Mouse (Mus musculus): Measurements from ENCODE around the gene Hivep3.

Hivep3 gene

GRCm38 (mm10) chr4:120048274-120048673, 314.7 kb downstream of the Hivep3 start:
- TF ChIP-seq NANOG (IDR thresholded peaks at IDR 0.05; ENCODE audit: borderline replicate concordance, low read length) = no peak
- no peak for TF ChIP-seq POU5F1 (IDR thresholded peaks at IDR 0.05; ENCODE audit: borderline replicate concordance, low read length)
- no peak for TF ChIP-seq CTCF (conservative IDR thresholded peaks at IDR 0.05; ENCODE audit: low read length)
- Histone ChIP-seq H3K4me3 (replicated peaks; ENCODE audit: low read length) (no peak overlapping the region), H3K36me3 (ENCODE audit: insufficient read depth, low read length) (no peaks in the 10 kb centered on the region), H3K4me1 (replicated peaks; ENCODE audit: low read depth, low read length) (0 out of 2 replicates have a peak, but pooled peaks cover 5% of the 10 kb centered on the region), H3K9me3 (ENCODE audit: low read length) (no peaks in the 10 kb centered on the region), H3K27me3 (ENCODE audit: insufficient read depth, low read length) (peaks cover 9% of the 10 kb centered on the region; the same call in 1 of the 2 replicates)

GRCm38 (mm10) chr4:120049857-120050256, 316.3 kb downstream of the Hivep3 start:
- no peak for TF ChIP-seq NANOG (IDR thresholded peaks at IDR 0.05; ENCODE audit: borderline replicate concordance, low read length)
- no peak for TF ChIP-seq CTCF (conservative IDR thresholded peaks at IDR 0.05; ENCODE audit: low read length)
- no peak for TF ChIP-seq POU5F1 (IDR thresholded peaks at IDR 0.05; ENCODE audit: borderline replicate concordance, low read length)
- H3K4me3 ChIP-seq (replicated peaks; ENCODE audit: low read length) = no peak overlapping the region
- H3K9me3 ChIP-seq (ENCODE audit: low read length) = no peaks in the 10 kb centered on the region

GRCm38 (mm10) chr4:120052481-120052880, 318.9 kb downstream of the Hivep3 start:
- Histone ChIP-seq H3K9me3 (ENCODE audit: low read length) (no peaks in the 10 kb centered on the region), H3K27me3 (ENCODE audit: insufficient read depth, low read length) (peaks cover 6% of the 10 kb centered on the region; the same call in 1 of the 2 replicates), H3K36me3 (ENCODE audit: insufficient read depth, low read length) (no peaks in the 10 kb centered on the region), H3K4me1 (replicated peaks; ENCODE audit: low read depth, low read length) (no peaks in the 10 kb centered on the region), H3K4me3 (replicated peaks; ENCODE audit: low read length) (no peak overlapping the region)
- TF ChIP-seq NANOG (IDR thresholded peaks at IDR 0.05; ENCODE audit: borderline replicate concordance, low read length) (no peak), CTCF (conservative IDR thresholded peaks at IDR 0.05; ENCODE audit: low read length) (no peak), POU5F1 (IDR thresholded peaks at IDR 0.05; ENCODE audit: borderline replicate concordance, low read length) (no peak)

More at GRCm38 (mm10) chr4:120049857-120050256, 316.3 kb downstream of the Hivep3 start:
- Histone ChIP-seq H3K27me3 (ENCODE audit: insufficient read depth, low read length) (peaks cover 6% of the 10 kb centered on the region; the same call in 1 of the 2 replicates), H3K36me3 (ENCODE audit: insufficient read depth, low read length) (no peaks in the 10 kb centered on the region), H3K4me1 (replicated peaks; ENCODE audit: low read depth, low read length) (0 out of 2 replicates have a peak, but pooled peaks cover 5% of the 10 kb centered on the region)

GRCm38 (mm10) chr4:120053026-120054005, 319.7 kb downstream of the Hivep3 start:
- no peak overlapping the region for H3K4me3 ChIP-seq (replicated peaks; ENCODE audit: low read length)
- H3K27me3 ChIP-seq (ENCODE audit: insufficient read depth, low read length) = peaks cover 6% of the 10 kb centered on the region; the same call in 1 of the 2 replicates
- no peaks in the 10 kb centered on the region for H3K36me3 ChIP-seq (ENCODE audit: insufficient read depth, low read length)
- no peak for TF ChIP-seq CTCF (conservative IDR thresholded peaks at IDR 0.05; ENCODE audit: low read length)
- TF ChIP-seq NANOG (IDR thresholded peaks at IDR 0.05; ENCODE audit: borderline replicate concordance, low read length) = no peak
- no peak for TF ChIP-seq POU5F1 (IDR thresholded peaks at IDR 0.05; ENCODE audit: borderline replicate concordance, low read length)
- H3K4me1 ChIP-seq (replicated peaks; ENCODE audit: low read depth, low read length) = no peaks in the 10 kb centered on the region
- H3K9me3 ChIP-seq (ENCODE audit: low read length) = no peaks in the 10 kb centered on the region

- TF ChIP-seq CTCF (conservative IDR thresholded peaks at IDR 0.05; ENCODE audit: low read length) (no peak), POU5F1 (IDR thresholded peaks at IDR 0.05; ENCODE audit: borderline replicate concordance, low read length) (no peak), NANOG (IDR thresholded peaks at IDR 0.05; ENCODE audit: borderline replicate concordance, low read length) (no peak)
- no peaks in the 10 kb centered on the region for H3K4me1 ChIP-seq (replicated peaks; ENCODE audit: low read depth, low read length)
- H3K27me3 ChIP-seq (ENCODE audit: insufficient read depth, low read length) = peaks cover 6% of the 10 kb centered on the region; the same call in 1 of the 2 replicates
- H3K36me3 ChIP-seq (ENCODE audit: insufficient read depth, low read length) = no peaks in the 10 kb centered on the region
- H3K9me3 ChIP-seq (ENCODE audit: low read length) = no peaks in the 10 kb centered on the region
- no peak overlapping the region for H3K4me3 ChIP-seq (replicated peaks; ENCODE audit: low read length)
Observed at GRCm38 (mm10) chr4:120054145-120054544, 320.6 kb downstream of the Hivep3 start.

- TF ChIP-seq CTCF (conservative IDR thresholded peaks at IDR 0.05; ENCODE audit: low read length) = no peak
- TF ChIP-seq NANOG (IDR thresholded peaks at IDR 0.05; ENCODE audit: borderline replicate concordance, low read length) = no peak
- TF ChIP-seq POU5F1 (IDR thresholded peaks at IDR 0.05; ENCODE audit: borderline replicate concordance, low read length) = no peak
- Histone ChIP-seq H3K4me1 (replicated peaks; ENCODE audit: low read depth, low read length) (peaks cover 4% of the 10 kb centered on the region; the same call in 1 of the 2 replicates), H3K36me3 (ENCODE audit: insufficient read depth, low read length) (no peaks in the 10 kb centered on the region), H3K4me3 (replicated peaks; ENCODE audit: low read length) (no peak overlapping the region), H3K9me3 (ENCODE audit: low read length) (no peaks in the 10 kb centered on the region), H3K27me3 (ENCODE audit: insufficient read depth, low read length) (peaks cover 13% of the 10 kb centered on the region)
Observed at GRCm38 (mm10) chr4:120056451-120056850, 322.9 kb downstream of the Hivep3 start.

GRCm38 (mm10) chr4:120057529-120057928, 323.9 kb downstream of the Hivep3 start:
- Histone ChIP-seq H3K9me3 (ENCODE audit: low read length) (no peaks in the 10 kb centered on the region), H3K4me3 (replicated peaks; ENCODE audit: low read length) (no peak overlapping the region), H3K27me3 (ENCODE audit: insufficient read depth, low read length) (peaks cover 18% of the 10 kb centered on the region), H3K36me3 (ENCODE audit: insufficient read depth, low read length) (no peaks in the 10 kb centered on the region), H3K4me1 (replicated peaks; ENCODE audit: low read depth, low read length) (peaks cover 4% of the 10 kb centered on the region; the same call in 1 of the 2 replicates)
- no peak for TF ChIP-seq NANOG (IDR thresholded peaks at IDR 0.05; ENCODE audit: borderline replicate concordance, low read length)
- no peak for TF ChIP-seq POU5F1 (IDR thresholded peaks at IDR 0.05; ENCODE audit: borderline replicate concordance, low read length)
- no peak for TF ChIP-seq CTCF (conservative IDR thresholded peaks at IDR 0.05; ENCODE audit: low read length)

- Histone ChIP-seq H3K4me1 (replicated peaks; ENCODE audit: low read depth, low read length) (peaks cover 4% of the 10 kb centered on the region; the same call in 1 of the 2 replicates), H3K4me3 (replicated peaks; ENCODE audit: low read length) (no peak overlapping the region), H3K27me3 (ENCODE audit: insufficient read depth, low read length) (peaks cover 17% of the 10 kb centered on the region), H3K36me3 (ENCODE audit: insufficient read depth, low read length) (no peaks in the 10 kb centered on the region), H3K9me3 (ENCODE audit: low read length) (no peaks in the 10 kb centered on the region)
- TF ChIP-seq POU5F1 (IDR thresholded peaks at IDR 0.05; ENCODE audit: borderline replicate concordance, low read length) = no peak
- TF ChIP-seq CTCF (conservative IDR thresholded peaks at IDR 0.05; ENCODE audit: low read length) = no peak
- no peak for TF ChIP-seq NANOG (IDR thresholded peaks at IDR 0.05; ENCODE audit: borderline replicate concordance, low read length)
Observed at GRCm38 (mm10) chr4:120058157-120058556, 324.6 kb downstream of the Hivep3 start.
